Mouse (Mus musculus) layer of hippocampus, adult 9-10 months (tissue): ENCODE data around the gene Srrm3.

Experiments
- DNase-seq: peaks from one replicate; pipeline ENCODE4 v3.0.0; 2022; ENCODE audit warnings: low spot score

Srrm3 gene

GRCm38 (mm10) chr5:135904259-135904658 is 97.6 kb downstream of the Srrm3 start:
- no peak for DNase-seq

- DNase-seq: no peak
Measured at GRCm38 (mm10) chr5:135905320-135906225, 98.9 kb downstream of the Srrm3 start.

GRCm38 (mm10) chr5:135906846-135907245 is 100.2 kb downstream of the Srrm3 start:
- DNase-seq: no peak

GRCm38 (mm10) chr5:135907256-135907655 is 100.6 kb downstream of the Srrm3 start:
- no peak for DNase-seq

GRCm38 (mm10) chr5:135908185-135908584 is 101.5 kb downstream of the Srrm3 start:
- no peak for DNase-seq

GRCm38 (mm10) chr5:135908989-135909388 is 102.3 kb downstream of the Srrm3 start:
- DNase-seq: no peak

- DNase-seq: no peak
Measured at GRCm38 (mm10) chr5:135909646-135910045, 103.0 kb downstream of the Srrm3 start.

GRCm38 (mm10) chr5:135910813-135911212 is 104.1 kb downstream of the Srrm3 start:
- DNase-seq: no peak

GRCm38 (mm10) chr5:135911633-135912220 is 105.0 kb downstream of the Srrm3 start:
- DNase-seq: no peak

- DNase-seq: no peak
Measured at GRCm38 (mm10) chr5:135913201-135913600, 106.5 kb downstream of the Srrm3 start.

GRCm38 (mm10) chr5:135914156-135914555 is 107.5 kb downstream of the Srrm3 start:
- DNase-seq: no peak

- DNase-seq: no peak
Measured at GRCm38 (mm10) chr5:135916051-135916565, 109.4 kb downstream of the Srrm3 start.

- DNase-seq: no peak
Measured at GRCm38 (mm10) chr5:135916601-135917000, 109.9 kb downstream of the Srrm3 start.

GRCm38 (mm10) chr5:135917327-135918058 is 110.8 kb downstream of the Srrm3 start:
- DNase-seq: no peak

- no peak for DNase-seq
Measured at GRCm38 (mm10) chr5:135918059-135918437, 111.4 kb downstream of the Srrm3 start.

- no peak for DNase-seq
Measured at GRCm38 (mm10) chr5:135918593-135918992, 111.9 kb downstream of the Srrm3 start.

- DNase-seq: no peak
Measured at GRCm38 (mm10) chr5:135919902-135920301, 113.2 kb downstream of the Srrm3 start.

GRCm38 (mm10) chr5:135923901-135924300 is 117.2 kb downstream of the Srrm3 start:
- DNase-seq: no peak
